Mouse (Mus musculus): ENCODE results near the gene Apoa4. TPM values are rescaled to one million over a fixed set of nuclear protein-coding genes. Genes with fewer than 3 reads are reported as not detected.

The Apoa4 gene
- polyA plus RNA-seq, 1 experiment from 2014 or later: not detected

DNA sequence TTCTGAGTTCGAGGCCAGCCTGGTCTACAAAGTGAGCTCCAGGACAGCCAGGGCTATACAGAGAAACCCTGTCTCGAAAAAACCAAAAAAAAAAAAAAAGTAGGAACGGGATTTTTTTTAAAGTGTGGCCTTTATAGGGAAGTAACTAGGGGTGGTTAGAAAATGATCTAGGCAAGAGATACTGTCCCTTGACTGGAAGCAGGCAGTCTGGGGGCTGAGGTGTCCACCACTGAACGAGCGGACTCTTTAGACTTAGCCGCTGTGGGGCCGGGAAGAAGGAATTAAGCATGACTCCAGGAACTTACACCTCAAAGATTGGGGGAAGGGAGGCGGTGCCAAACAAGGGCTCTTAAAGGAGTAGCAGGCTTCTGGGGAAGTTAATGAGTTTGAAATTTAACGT lies 22.3 kb upstream of the Apoa4 start:
- Histone ChIP-seq H3K4me1 (replicated peaks; ENCODE audit: control insufficient read depth, insufficient read depth, low read length) (no peaks in the 10 kb centered on the region), H3K27ac (ENCODE audit: low read depth, low read length) (no peak overlapping the region), H3K4me2 (ENCODE audit: low read depth, low read length, severe bottlenecking) (no peak overlapping the region), H3K4me3 (ENCODE audit: low read depth, low read length) (no peak overlapping the region), H3K36me3 (ENCODE audit: control insufficient read depth, insufficient read depth, low read length) (no peaks in the 10 kb centered on the region), H3K27me3 (ENCODE audit: control insufficient read depth, insufficient read depth, low read length) (no peaks in the 10 kb centered on the region), H3K9me3 (ENCODE audit: control insufficient read depth, low read length) (no peaks in the 10 kb centered on the region), H3K9ac (ENCODE audit: low read length) (no peak overlapping the region)
- DNase-seq (ENCODE audit: low spot score): no peak
- WGBS: 83% methylated on average over 9 of the region's 9 CpGs
- ATAC-seq (replicated peaks; ENCODE audit: low FRiP score): no peak

DNA sequence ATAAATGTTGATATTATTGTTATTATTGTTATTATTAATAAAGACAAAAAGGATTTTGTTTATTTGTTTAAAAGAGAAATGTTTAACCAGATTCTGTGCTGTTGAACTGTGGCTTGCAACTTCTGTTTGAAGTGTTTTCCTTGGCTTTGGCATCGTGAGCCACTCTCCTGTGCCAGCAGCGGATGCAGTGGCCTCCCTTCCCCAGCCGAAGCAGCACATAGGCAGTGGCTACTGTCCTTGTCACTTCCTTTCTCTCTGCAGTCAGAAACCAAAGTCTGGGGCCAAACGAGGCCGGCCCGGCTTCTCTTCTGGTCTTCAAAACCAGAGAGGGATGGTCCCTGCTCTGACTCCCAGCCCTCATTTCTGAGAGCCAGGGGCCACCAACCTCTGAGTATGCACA lies 17.4 kb upstream of the Apoa4 start:
- H3K36me3 ChIP-seq (ENCODE audit: control insufficient read depth, insufficient read depth, low read length): no peaks in the 10 kb centered on the region
- no peak overlapping the region for H3K27ac ChIP-seq (ENCODE audit: low read depth, low read length)
- H3K9ac ChIP-seq (ENCODE audit: low read length): no peak overlapping the region

GRCm38 (mm10) chr9:46224101-46224500 lies 16.4 kb upstream of the Apoa4 start:
- no peaks in the 10 kb centered on the region for H3K9me3 ChIP-seq (ENCODE audit: control insufficient read depth, low read length)
- ATAC-seq (replicated peaks; ENCODE audit: low FRiP score): no peak
- no peak for DNase-seq (ENCODE audit: low spot score)
- H3K4me2 ChIP-seq (ENCODE audit: low read depth, low read length, severe bottlenecking): no peak overlapping the region
- no peak overlapping the region for H3K9ac ChIP-seq (ENCODE audit: low read length)
- no peak overlapping the region for H3K4me3 ChIP-seq (ENCODE audit: low read depth, low read length)
- H3K27me3 ChIP-seq (ENCODE audit: control insufficient read depth, insufficient read depth, low read length): no peaks in the 10 kb centered on the region
- no peaks in the 10 kb centered on the region for H3K36me3 ChIP-seq (ENCODE audit: control insufficient read depth, insufficient read depth, low read length)
- no peaks in the 10 kb centered on the region for H3K4me1 ChIP-seq (replicated peaks; ENCODE audit: control insufficient read depth, insufficient read depth, low read length)
- no peak overlapping the region for H3K27ac ChIP-seq (ENCODE audit: low read depth, low read length)
- 83% methylated on average over 3 of the region's 3 CpGs for WGBS

More for the DNA sequence above, 17.4 kb upstream of the Apoa4 start:
- Histone ChIP-seq H3K4me2 (ENCODE audit: low read depth, low read length, severe bottlenecking) (no peak overlapping the region), H3K4me1 (replicated peaks; ENCODE audit: control insufficient read depth, insufficient read depth, low read length) (no peaks in the 10 kb centered on the region), H3K9me3 (ENCODE audit: control insufficient read depth, low read length) (no peaks in the 10 kb centered on the region), H3K27me3 (ENCODE audit: control insufficient read depth, insufficient read depth, low read length) (no peaks in the 10 kb centered on the region), H3K4me3 (ENCODE audit: low read depth, low read length) (no peak overlapping the region)
- ATAC-seq (replicated peaks; ENCODE audit: low FRiP score) (no peak), DNase-seq (ENCODE audit: low spot score) (no peak)
- WGBS: 88% methylated on average over 6 of the region's 6 CpGs

DNA sequence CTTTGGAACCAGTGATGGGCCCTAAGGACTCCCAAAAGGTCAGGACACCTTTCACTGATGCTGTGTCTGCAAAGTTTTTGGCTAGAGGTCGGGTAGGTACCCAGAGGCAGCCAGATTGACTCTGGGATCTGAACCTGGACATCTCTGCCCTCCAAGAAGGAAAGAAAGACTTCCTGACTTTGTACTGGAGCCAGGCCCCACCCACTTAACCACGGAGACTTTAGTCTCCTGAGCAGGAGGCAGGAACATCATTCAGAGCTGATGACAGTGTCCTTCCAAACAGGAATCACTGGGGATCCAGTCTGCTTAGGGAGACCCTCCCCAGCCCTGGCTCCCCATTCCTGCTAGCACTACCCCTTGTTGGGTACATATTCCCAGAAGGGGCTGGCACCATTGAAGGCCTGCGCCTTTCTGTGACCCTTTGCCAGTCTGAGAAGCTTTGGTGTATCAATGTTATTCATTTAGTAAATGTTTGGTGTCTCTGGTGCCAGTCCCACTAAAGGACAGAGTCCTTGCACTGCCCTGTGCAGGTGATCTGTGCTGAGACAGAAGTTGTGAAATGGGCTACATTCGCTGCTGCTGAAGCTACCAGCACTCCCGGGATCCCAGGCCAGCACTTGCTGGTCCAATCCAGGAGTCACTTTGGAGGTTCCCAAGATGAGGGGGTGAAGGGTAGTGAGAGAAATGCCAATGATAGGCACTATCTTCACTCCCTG lies 15.4 kb upstream of the Apoa4 start:
- no peak overlapping the region for H3K4me2 ChIP-seq (ENCODE audit: low read depth, low read length, severe bottlenecking)
- WGBS: 71% methylated on average over 5 of the region's 5 CpGs
- DNase-seq (ENCODE audit: low spot score): no peak
- H3K9ac ChIP-seq (ENCODE audit: low read length): no peak overlapping the region
- no peaks in the 10 kb centered on the region for H3K36me3 ChIP-seq (ENCODE audit: control insufficient read depth, insufficient read depth, low read length)
- no peak overlapping the region for H3K27ac ChIP-seq (ENCODE audit: low read depth, low read length)
- H3K27me3 ChIP-seq (ENCODE audit: control insufficient read depth, insufficient read depth, low read length): no peaks in the 10 kb centered on the region
- no peak for ATAC-seq (replicated peaks; ENCODE audit: low FRiP score)
- no peaks in the 10 kb centered on the region for H3K9me3 ChIP-seq (ENCODE audit: control insufficient read depth, low read length)
- no peaks in the 10 kb centered on the region; the same call in 1 of the 2 replicates for H3K4me1 ChIP-seq (replicated peaks; ENCODE audit: control insufficient read depth, insufficient read depth, low read length)
- H3K4me3 ChIP-seq (ENCODE audit: low read depth, low read length): no peak overlapping the region

DNA sequence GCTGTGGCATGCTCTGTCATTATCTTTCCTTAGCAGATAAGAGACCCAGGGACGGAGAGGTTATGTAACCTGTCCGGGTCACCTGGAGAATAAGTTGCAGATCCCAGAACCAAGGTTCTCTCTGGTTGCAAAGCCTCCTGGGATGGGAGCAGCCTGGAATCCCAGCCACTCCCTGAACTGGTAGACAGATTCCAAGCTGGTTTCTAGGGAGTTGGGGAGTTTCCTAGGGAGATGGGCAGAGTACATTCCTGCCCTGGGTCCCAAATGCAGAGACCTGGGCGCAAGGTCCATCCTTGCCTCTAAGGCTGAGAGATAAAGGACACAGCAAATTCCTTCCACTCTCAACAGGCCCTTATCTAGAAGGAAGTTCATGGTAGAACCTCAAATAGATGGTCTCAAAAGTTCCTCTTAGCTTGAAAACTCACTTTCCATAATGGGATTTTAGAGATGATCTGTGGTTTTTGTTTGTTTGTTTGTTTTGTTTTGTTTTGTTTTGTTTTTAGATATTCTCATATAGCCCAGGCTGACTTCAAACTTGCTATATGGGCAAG lies 13.4 kb upstream of the Apoa4 start:
- Histone ChIP-seq H3K4me1 (replicated peaks; ENCODE audit: control insufficient read depth, insufficient read depth, low read length) (peaks cover 5% of the 10 kb centered on the region; the same call in 1 of the 2 replicates), H3K36me3 (ENCODE audit: control insufficient read depth, insufficient read depth, low read length) (no peaks in the 10 kb centered on the region), H3K9ac (ENCODE audit: low read length) (no peak overlapping the region), H3K27me3 (ENCODE audit: control insufficient read depth, insufficient read depth, low read length) (no peaks in the 10 kb centered on the region), H3K27ac (ENCODE audit: low read depth, low read length) (no peak overlapping the region), H3K4me2 (ENCODE audit: low read depth, low read length, severe bottlenecking) (no peak overlapping the region), H3K9me3 (ENCODE audit: control insufficient read depth, low read length) (no peaks in the 10 kb centered on the region), H3K4me3 (ENCODE audit: low read depth, low read length) (no peak overlapping the region)
- 92% methylated on average over 3 of the region's 3 CpGs for WGBS
- DNase-seq (ENCODE audit: low spot score): no peak
- ATAC-seq (replicated peaks; ENCODE audit: low FRiP score): no peak

DNA sequence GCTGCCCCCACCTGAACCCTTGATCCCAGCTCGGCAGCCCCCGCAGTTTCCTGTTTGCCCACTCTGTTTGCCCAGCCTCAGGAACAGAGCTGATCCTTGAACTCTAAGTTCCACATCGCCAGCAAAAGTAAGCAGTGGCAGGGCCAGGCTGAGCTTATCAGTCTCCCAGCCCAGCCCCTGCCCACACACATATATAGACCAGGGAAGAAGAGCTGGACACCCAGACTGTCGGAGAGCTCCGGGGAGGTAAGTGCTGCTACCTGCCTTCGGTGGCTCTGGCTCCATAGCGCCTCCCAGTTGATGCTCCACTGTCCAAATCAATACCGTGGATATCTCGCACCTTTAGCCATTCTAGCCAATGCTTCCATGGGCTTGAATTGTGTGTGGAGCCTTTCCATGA lies 12.0 kb upstream of the Apoa4 start, which contains the start of gene Apoa1:
TSS of gene Apoa1 (plus strand) at position 90 of the 400 bp plus-strand sequence.
- Histone ChIP-seq H3K36me3 (ENCODE audit: control insufficient read depth, insufficient read depth, low read length) (no peaks in the 10 kb centered on the region), H3K4me3 (ENCODE audit: low read depth, low read length) (no peak within 1 kb of the TSS), H3K4me2 (ENCODE audit: low read depth, low read length, severe bottlenecking) (no peak within 1 kb of the TSS), H3K9me3 (ENCODE audit: control insufficient read depth, low read length) (no peaks in the 10 kb centered on the region), H3K27ac (ENCODE audit: low read depth, low read length) (no peak within 1 kb of the TSS), H3K9ac (ENCODE audit: low read length) (no peak within 1 kb of the TSS), H3K27me3 (ENCODE audit: control insufficient read depth, insufficient read depth, low read length) (no peaks in the 10 kb centered on the region), H3K4me1 (replicated peaks; ENCODE audit: control insufficient read depth, insufficient read depth, low read length) (peaks cover 5% of the 10 kb centered on the region; the same call in 1 of the 2 replicates)
- DNase-seq (ENCODE audit: low spot score): no peak
- WGBS: 64% methylated on average over 9 of the region's 9 CpGs
- ATAC-seq (replicated peaks; ENCODE audit: low FRiP score): no peak

DNA sequence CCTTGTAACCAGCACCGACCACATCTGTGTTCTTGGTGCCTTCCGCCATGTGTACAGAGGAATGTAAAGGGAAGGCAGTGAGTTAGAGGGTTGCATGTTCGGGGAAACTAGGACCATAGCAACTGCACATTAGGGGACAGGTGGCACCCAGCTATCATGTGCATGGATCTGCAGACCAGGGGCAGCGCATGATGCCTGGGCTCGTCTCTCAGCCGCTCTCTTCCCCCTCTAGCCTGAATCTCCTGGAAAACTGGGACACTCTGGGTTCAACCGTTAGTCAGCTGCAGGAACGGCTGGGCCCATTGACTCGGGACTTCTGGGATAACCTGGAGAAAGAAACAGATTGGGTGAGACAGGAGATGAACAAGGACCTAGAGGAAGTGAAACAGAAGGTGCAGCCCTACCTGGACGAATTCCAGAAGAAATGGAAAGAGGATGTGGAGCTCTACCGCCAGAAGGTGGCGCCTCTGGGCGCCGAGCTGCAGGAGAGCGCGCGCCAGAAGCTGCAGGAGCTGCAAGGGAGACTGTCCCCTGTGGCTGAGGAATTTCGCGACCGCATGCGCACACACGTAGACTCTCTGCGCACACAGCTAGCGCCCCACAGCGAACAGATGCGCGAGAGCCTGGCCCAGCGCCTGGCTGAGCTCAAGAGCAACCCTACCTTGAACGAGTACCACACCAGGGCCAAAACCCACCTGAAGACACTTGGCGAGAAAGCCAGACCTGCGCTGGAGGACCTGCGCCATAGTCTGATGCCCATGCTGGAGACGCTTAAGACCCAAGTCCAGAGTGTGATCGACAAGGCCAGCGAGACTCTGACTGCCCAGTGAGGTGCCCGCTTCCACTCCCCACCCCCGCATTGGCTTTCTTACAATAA lies 10.7 kb upstream of the Apoa4 start:
- H3K4me1 ChIP-seq (replicated peaks; ENCODE audit: control insufficient read depth, insufficient read depth, low read length): peaks cover 5% of the 10 kb centered on the region; the same call in 1 of the 2 replicates
- H3K27ac ChIP-seq (ENCODE audit: low read depth, low read length): no peak overlapping the region
- no peaks in the 10 kb centered on the region for H3K9me3 ChIP-seq (ENCODE audit: control insufficient read depth, low read length)
- WGBS: 15% methylated on average over 37 of the region's 37 CpGs
- H3K36me3 ChIP-seq (ENCODE audit: control insufficient read depth, insufficient read depth, low read length): no peaks in the 10 kb centered on the region
- peak; percentile 89 for DNase-seq (ENCODE audit: low spot score)
- H3K4me2 ChIP-seq (ENCODE audit: low read depth, low read length, severe bottlenecking): peak overlapping the region; percentile 49
- H3K27me3 ChIP-seq (ENCODE audit: control insufficient read depth, insufficient read depth, low read length): no peaks in the 10 kb centered on the region
- peak; percentile 90 for ATAC-seq (replicated peaks; ENCODE audit: low FRiP score)
- peak overlapping the region; percentile 45 for H3K9ac ChIP-seq (ENCODE audit: low read length)
- H3K4me3 ChIP-seq (ENCODE audit: low read depth, low read length): peak overlapping the region; percentile 22

- Histone ChIP-seq H3K27ac (ENCODE audit: low read depth, low read length) (no peak overlapping the region), H3K4me2 (ENCODE audit: low read depth, low read length, severe bottlenecking) (peak overlapping the region; percentile 49), H3K9ac (ENCODE audit: low read length) (peak overlapping the region; percentile 45), H3K9me3 (ENCODE audit: control insufficient read depth, low read length) (no peaks in the 10 kb centered on the region), H3K4me1 (replicated peaks; ENCODE audit: control insufficient read depth, insufficient read depth, low read length) (peaks cover 5% of the 10 kb centered on the region; the same call in 1 of the 2 replicates), H3K36me3 (ENCODE audit: control insufficient read depth, insufficient read depth, low read length) (no peaks in the 10 kb centered on the region), H3K27me3 (ENCODE audit: control insufficient read depth, insufficient read depth, low read length) (no peaks in the 10 kb centered on the region), H3K4me3 (ENCODE audit: low read depth, low read length) (peak overlapping the region; percentile 22)
- WGBS: 17% methylated on average over 13 of the region's 13 CpGs
- ATAC-seq (replicated peaks; ENCODE audit: low FRiP score) (peak; percentile 30; the same call in 1 of the 2 replicates), DNase-seq (ENCODE audit: low spot score) (no peak)
These were observed 10.0 kb upstream of the Apoa4 start for GRCm38 (mm10) chr9:46230450-46230975.
